Mouse (Mus musculus) testis, adult 2 months (tissue): ENCODE measurements at regions not wholly inside any gene's neighbourhood (a gene's known extent, or its start where the extent isn't known, plus 50 kb on each side); places are given as distances from the start of the nearest gene placed in this dataset.

Experiments used
- CTCF ChIP-seq: fragments of 200-500 bp; IDR thresholded peaks from 2 replicates; pipeline ENCODE4 v1.5.1; 2012; ENCODE audit warnings: low read depth, mild to moderate bottlenecking, inconsistent platforms, low read length, moderate library complexity; ENCODE audit not compliant: control insufficient read depth, insufficient read depth, insufficient replicate concordance
- POLR2A ChIP-seq: fragments of 200-500 bp; IDR thresholded peaks from 2 replicates; pipeline ENCODE4 v1.6.1; 2012; ENCODE audit warnings: low read depth, mild to moderate bottlenecking, inconsistent platforms, low read length, moderate library complexity; ENCODE audit not compliant: control insufficient read depth

DNA sequence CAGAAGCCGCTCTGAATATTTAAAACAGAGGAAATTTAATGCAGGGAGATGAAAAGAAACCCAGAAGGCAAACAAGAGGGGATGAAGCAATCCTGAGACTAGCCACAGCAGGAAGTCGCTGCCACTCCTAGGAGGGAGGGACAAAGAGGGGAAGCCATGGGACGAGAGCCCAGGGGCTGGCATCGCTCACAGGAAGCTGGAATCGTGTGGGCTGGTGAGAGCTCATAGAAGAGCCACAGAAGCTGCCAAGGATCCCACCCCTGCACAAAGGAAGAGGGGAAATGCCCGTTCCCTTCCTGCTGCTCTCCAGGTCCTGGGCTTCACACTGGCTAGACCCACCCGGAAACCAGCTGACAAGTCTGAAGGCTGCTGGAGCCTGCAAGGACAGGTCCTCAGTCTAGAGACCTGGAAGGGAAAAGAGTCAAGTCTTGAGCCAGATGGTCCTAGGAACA, 101.4 kb upstream of the Klf3 start:
- TF ChIP-seq POLR2A = no peak
- no peak for TF ChIP-seq CTCF
